Mouse (Mus musculus) layer of hippocampus, postnatal 14 days (tissue): Measurements from ENCODE around the gene Rrp12. TPM values are rescaled to one million over a fixed set of nuclear protein-coding genes. Genes with fewer than 3 reads are reported as not detected.

ENCODE experiments used
- DNase-seq, 2 experiments: peaks; one replicate each; pipeline ENCODE4 v3.0.0; 2021 to 2022; ENCODE audit warnings: low spot score in 2 of 2, mixed read lengths in 1 of 2
- total RNA-seq, 2 experiments: library from RNA; stranded (reverse); gene quantifications; 2 replicates each; pipeline ENCODE4 v1.2.3; 2021

Gene Rrp12
- total RNA-seq, 2 experiments from 2014 or later, result 33.4 to 34.0 TPM

- peak in 1 of 2 experiments; percentile 10 for DNase-seq
These were observed 64.1 kb downstream of the Rrp12 start for GRCm38 (mm10) chr19:41831718-41832391.

- peak in 1 of 2 experiments; percentile 27 for DNase-seq
These were observed 64.8 kb downstream of the Rrp12 start for GRCm38 (mm10) chr19:41831101-41831570.

- peak; percentile 65 to 79 for DNase-seq
These were observed 65.6 kb downstream of the Rrp12 start for GRCm38 (mm10) chr19:41830106-41831031.

GRCm38 (mm10) chr19:41829381-41830105 is 66.4 kb downstream of the Rrp12 start, which contains the start of gene Frat1:
Gene Frat1 (plus strand): TSS chr19:41829970.
- DNase-seq, result peak; percentile 90 to 95

GRCm38 (mm10) chr19:41828941-41829340 is 67.0 kb downstream of the Rrp12 start:
- no peak for DNase-seq

GRCm38 (mm10) chr19:41826529-41826928 is 69.4 kb downstream of the Rrp12 start:
- no peak for DNase-seq

- DNase-seq, result no peak
These were observed 71.0 kb downstream of the Rrp12 start for GRCm38 (mm10) chr19:41824950-41825349.

- no peak for DNase-seq
These were observed 73.4 kb downstream of the Rrp12 start for GRCm38 (mm10) chr19:41822589-41822988.

- DNase-seq, result no peak
These were observed 74.5 kb downstream of the Rrp12 start for GRCm38 (mm10) chr19:41821436-41821835.

GRCm38 (mm10) chr19:41818749-41819148 is 77.2 kb downstream of the Rrp12 start:
- no peak for DNase-seq

- DNase-seq, result no peak
These were observed 78.6 kb downstream of the Rrp12 start for GRCm38 (mm10) chr19:41817325-41817724.

- no peak for DNase-seq
These were observed 79.1 kb downstream of the Rrp12 start for GRCm38 (mm10) chr19:41816915-41817314.

- no peak for DNase-seq
These were observed 79.6 kb downstream of the Rrp12 start for GRCm38 (mm10) chr19:41816410-41816809.

GRCm38 (mm10) chr19:41813374-41813773 is 82.6 kb downstream of the Rrp12 start:
- DNase-seq, result no peak

Other genes starting within 250 kb of the Rrp12 start
- gene Slit1, start 152.5 kb downstream of the Rrp12 start, total RNA-seq, result 100 to 1,000 TPM; 143 to 146 TPM
- gene Arhgap19, start 94.1 kb downstream of the Rrp12 start, total RNA-seq, result 1 to 10 TPM; 3.5 to 4.1 TPM
- 10 to 100 TPM; 19.7 to 20.6 TPM for gene Frat1, start 66.2 kb downstream of the Rrp12 start, total RNA-seq
- gene Frat2, start 48.0 kb downstream of the Rrp12 start, total RNA-seq, result 10 to 100 TPM; 18.2 to 20.9 TPM
- gene Pgam1, start 15.8 kb upstream of the Rrp12 start, total RNA-seq, result 100 to 1,000 TPM; 569 to 570 TPM
- gene Exosc1, start 37.2 kb upstream of the Rrp12 start, total RNA-seq, result 10 to 100 TPM; 26.1 to 26.7 TPM
- gene Zdhhc16, start 37.3 kb upstream of the Rrp12 start, total RNA-seq, result 10 to 100 TPM; 53.1 to 56.1 TPM
- 10 to 100 TPM; 29.2 to 37.6 TPM for gene Mms19, start 85.0 kb upstream of the Rrp12 start, total RNA-seq
- gene Ubtd1, start 85.6 kb upstream of the Rrp12 start, total RNA-seq, result 10 to 100 TPM; 15.6 to 17.0 TPM
- gene Ankrd2, start 139.8 kb upstream of the Rrp12 start, total RNA-seq, result under 1 TPM; 0.30 to 0.45 TPM
- gene Hoga1, start 149.4 kb upstream of the Rrp12 start, total RNA-seq, result 1 to 10 TPM; 7.3 to 9.8 TPM
- gene 4933411K16Rik, start 156.1 kb upstream of the Rrp12 start, total RNA-seq, result 1 to 10 TPM; 1.3 to 1.5 TPM
- gene Morn4, start 190.2 kb upstream of the Rrp12 start, total RNA-seq, result 10 to 100 TPM; 60.5 to 64.9 TPM
- gene Pi4k2a, start 194.3 kb upstream of the Rrp12 start, total RNA-seq, result 10 to 100 TPM; 54.0 to 54.7 TPM
- gene Avpi1, start 232.9 kb upstream of the Rrp12 start, total RNA-seq, result 10 to 100 TPM; 18.6 to 19.2 TPM